Mouse (Mus musculus) forebrain, postnatal 0 days (tissue): Measurements from ENCODE around the gene Blnk. TPM values are rescaled to one million over a fixed set of nuclear protein-coding genes. Genes with fewer than 3 reads are reported as not detected.

Source experiments
- ATAC-seq: fragments of 200-750 bp; cut with Nextera tagmentation; 2 replicates; pipeline ENCODE4 v1.8.0; 2017; ENCODE audit warnings: mild to moderate bottlenecking, moderate library complexity
- DNase-seq: peaks from one replicate; pipeline ENCODE4 v3.0.0-alpha.2; 2015
- H3K27ac ChIP-seq: fragments of 300-500 bp; sonication (generic); 2 replicates; pipeline ENCODE4 v1.5.1; 2014; ENCODE audit warnings: low read depth, mild to moderate bottlenecking, antibody characterized with exemption, low read length, moderate library complexity, mixed read lengths
- H3K27me3 ChIP-seq: fragments of 300-500 bp; sonication (generic); 2 replicates; pipeline ENCODE4 v1.6.1; 2014; ENCODE audit warnings: mild to moderate bottlenecking, low read length, mixed read lengths; ENCODE audit not compliant: insufficient read depth
- H3K36me3 ChIP-seq: fragments of 300-500 bp; sonication (generic); 2 replicates; pipeline ENCODE4 v1.6.1; 2014; ENCODE audit warnings: mild to moderate bottlenecking, moderate library complexity; ENCODE audit not compliant: insufficient read depth
- H3K4me1 ChIP-seq: fragments of 300-500 bp; sonication (generic); 2 replicates; pipeline ENCODE4 v1.6.1; 2014; ENCODE audit warnings: antibody characterized with exemption; ENCODE audit not compliant: insufficient read depth
- H3K4me2 ChIP-seq: fragments of 300-500 bp; sonication (generic); 2 replicates; pipeline ENCODE4 v1.6.1; 2014; ENCODE audit warnings: low read depth, mild to moderate bottlenecking, moderate library complexity
- H3K4me3 ChIP-seq: fragments of 300-500 bp; sonication (generic); 2 replicates; pipeline ENCODE4 v1.5.1; 2014; ENCODE audit warnings: low read depth, low read length, mixed read lengths
- H3K9ac ChIP-seq: fragments of 300-500 bp; sonication (generic); 2 replicates; pipeline ENCODE4 v1.6.1; 2014; ENCODE audit warnings: mild to moderate bottlenecking
- H3K9me3 ChIP-seq: fragments of 300-500 bp; sonication (generic); 2 replicates; pipeline ENCODE4 v1.6.1; 2016; ENCODE audit warnings: low read length
- CTCF ChIP-seq: sonication (generic); IDR thresholded peaks from 2 replicates; pipeline ENCODE4 v1.5.1; 2016; ENCODE audit warnings: antibody characterized with exemption, control low read depth, low read depth
- WGBS: fragments of 180-500 bp; shearing (Covaris S2); extraction: QIAGEN DNeasy Blood & Tissue Kit; methylation state at CpG from one replicate; pipeline ENCODE4 v1.1.7; 2014; 5-methylcytosine and 5-hydroxymethylcytosine counted together
- polyA plus RNA-seq: library from polyadenylated mRNA; unstranded; fragments of >200 nt; fragmentation: Nextera tagmentation; extraction: Ambion mirVana; gene quantifications from 2 replicates; pipeline ENCODE4 v1.2.1, GENCODE M21; 2015
- total RNA-seq: library from RNA; depleted of rRNA; stranded (reverse); fragments of >200 nt; gene quantifications from 2 replicates; pipeline ENCODE4 v1.2.3, GENCODE M21; 2014; rRNA removed

Gene Blnk
- 0.08 and 1.1 TPM in 2 replicates for total RNA-seq
- polyA plus RNA-seq: 1.2 and 1.8 TPM in 2 replicates

GRCm38 (mm10) chr19:40994057-40994585 is at the start of gene Blnk:
Gene Blnk (minus strand): TSS chr19:40994535.
- no peaks in the 10 kb centered on the region for H3K27me3 ChIP-seq
- no peak for TF ChIP-seq CTCF
- H3K27ac ChIP-seq: no peak within 1 kb of the TSS
- ATAC-seq (no peak), DNase-seq (no peak)
- no peak within 1 kb of the TSS for H3K4me3 ChIP-seq
- H3K4me1 ChIP-seq: no peaks in the 10 kb centered on the region
- no peaks in the 10 kb centered on the region for H3K36me3 ChIP-seq
- 48% methylated on average over 8 of the region's 8 CpGs for WGBS
- no peaks in the 10 kb centered on the region for H3K9me3 ChIP-seq
- no peak within 1 kb of the TSS for H3K9ac ChIP-seq
- H3K4me2 ChIP-seq: no peak within 1 kb of the TSS

- Histone ChIP-seq H3K27me3 (no peaks in the 10 kb centered on the region), H3K27ac (no peak overlapping the region), H3K4me3 (no peak overlapping the region), H3K4me1 (no peaks in the 10 kb centered on the region), H3K9ac (no peak overlapping the region), H3K36me3 (no peaks in the 10 kb centered on the region), H3K4me2 (no peak overlapping the region), H3K9me3 (no peaks in the 10 kb centered on the region)
- no peak for TF ChIP-seq CTCF
- 89% methylated on average over 7 of the region's 7 CpGs for WGBS
- no peak for DNase-seq
- ATAC-seq: no peak
These were observed 44.8 kb upstream of the Blnk start for GRCm38 (mm10) chr19:41039110-41039509.

GRCm38 (mm10) chr19:41035809-41036551 is 41.6 kb upstream of the Blnk start:
- no peaks in the 10 kb centered on the region for H3K36me3 ChIP-seq
- no peak overlapping the region for H3K4me3 ChIP-seq
- WGBS: 88% methylated on average over 4 of the region's 4 CpGs
- ATAC-seq (no peak), DNase-seq (no peak)
- no peaks in the 10 kb centered on the region for H3K9me3 ChIP-seq
- H3K27ac ChIP-seq: no peak overlapping the region
- no peaks in the 10 kb centered on the region for H3K4me1 ChIP-seq
- H3K4me2 ChIP-seq: no peak overlapping the region
- H3K27me3 ChIP-seq: no peaks in the 10 kb centered on the region
- no peak for TF ChIP-seq CTCF
- no peak overlapping the region for H3K9ac ChIP-seq

- Histone ChIP-seq H3K4me2 (no peak overlapping the region), H3K4me1 (no peaks in the 10 kb centered on the region), H3K9me3 (no peaks in the 10 kb centered on the region), H3K4me3 (no peak overlapping the region), H3K27ac (no peak overlapping the region), H3K27me3 (no peaks in the 10 kb centered on the region), H3K9ac (no peak overlapping the region), H3K36me3 (no peaks in the 10 kb centered on the region)
- 76% methylated on average over 6 of the region's 6 CpGs for WGBS
- DNase-seq (no peak), ATAC-seq (no peak)
- no peak for TF ChIP-seq CTCF
These were observed 37.5 kb upstream of the Blnk start for GRCm38 (mm10) chr19:41031869-41032268.

- Histone ChIP-seq H3K4me2 (no peak overlapping the region), H3K27me3 (no peaks in the 10 kb centered on the region), H3K9me3 (no peaks in the 10 kb centered on the region), H3K9ac (no peak overlapping the region), H3K27ac (no peak overlapping the region), H3K4me1 (no peaks in the 10 kb centered on the region), H3K4me3 (no peak overlapping the region), H3K36me3 (no peaks in the 10 kb centered on the region)
- DNase-seq (no peak), ATAC-seq (no peak)
- WGBS: 88% methylated on average over 11 of the region's 11 CpGs
- no peak for TF ChIP-seq CTCF
These were observed 36.7 kb upstream of the Blnk start for GRCm38 (mm10) chr19:41031009-41031408.

GRCm38 (mm10) chr19:41030161-41030560 is 35.8 kb upstream of the Blnk start:
- Histone ChIP-seq H3K27me3 (no peaks in the 10 kb centered on the region), H3K36me3 (no peaks in the 10 kb centered on the region), H3K9ac (no peak overlapping the region), H3K4me1 (no peaks in the 10 kb centered on the region), H3K27ac (no peak overlapping the region), H3K4me2 (no peak overlapping the region), H3K4me3 (no peak overlapping the region), H3K9me3 (no peaks in the 10 kb centered on the region)
- no peak for TF ChIP-seq CTCF
- 27% methylated on average over 6 of the region's 6 CpGs for WGBS
- ATAC-seq (no peak), DNase-seq (no peak)

- ATAC-seq (no peak), DNase-seq (no peak)
- whole genome bisulfite sequencing: 88% methylated on average over 6 of the region's 6 CpGs
- no peak within 1 kb of the TSS for H3K4me2 ChIP-seq
- no peak within 1 kb of the TSS for H3K27ac ChIP-seq
- H3K9me3 ChIP-seq: no peaks in the 10 kb centered on the region
- TF ChIP-seq CTCF: no peak
- H3K4me1 ChIP-seq: no peaks in the 10 kb centered on the region
- no peaks in the 10 kb centered on the region for H3K27me3 ChIP-seq
- no peak within 1 kb of the TSS for H3K4me3 ChIP-seq
- H3K9ac ChIP-seq: no peak within 1 kb of the TSS
- no peaks in the 10 kb centered on the region for H3K36me3 ChIP-seq
These were observed 34.9 kb upstream of the Blnk start, which contains the start of gene Dntt for GRCm38 (mm10) chr19:41029219-41029618. Gene Dntt (plus strand): TSS chr19:41029275.
